ENCODE assay signal across 8 mouse cellular contexts in the genomic region with DNA sequence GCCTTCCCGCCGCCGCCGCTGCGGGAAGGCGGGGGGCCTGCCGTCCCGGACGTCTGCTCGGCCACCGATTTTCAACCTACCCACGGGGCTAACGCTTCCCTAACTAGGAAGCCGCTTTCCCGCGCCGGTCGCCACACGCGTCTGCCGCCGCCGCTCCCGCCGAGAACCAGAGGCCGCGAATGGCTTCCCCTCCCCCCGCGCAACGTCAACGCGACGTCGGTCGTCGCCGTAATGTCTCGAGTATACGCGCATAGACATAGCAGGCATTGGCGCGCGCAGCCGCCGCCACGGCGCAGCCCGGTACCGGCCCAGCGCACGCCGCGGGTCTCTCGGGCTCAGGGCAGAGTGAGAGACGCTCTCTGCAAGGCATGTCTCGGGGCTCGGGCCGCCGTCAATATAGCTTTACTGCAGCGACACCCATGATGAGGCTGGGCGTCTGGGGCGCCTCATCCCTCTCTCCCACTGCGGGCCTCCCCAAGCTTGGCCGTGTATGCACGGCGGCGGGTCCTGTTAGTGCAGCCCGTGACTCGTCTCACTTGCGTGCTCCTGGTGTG. TPM values are rescaled to one million over a fixed set of nuclear protein-coding genes. Genes with fewer than 3 reads are reported as not detected.
DNase-seq lines count a peak whose midpoint lies in the region; ATAC-seq lines count a peak whose summit lies in the region.

A gene (minus strand): TSS at position 180 of the 554 bp plus-strand sequence.

- DNase-seq in CD4-positive helper T cell, adult 2 months (ENCODE audit: low read depth, low spot score) = peak; percentile 93
- peak; percentile 63 for DNase-seq in brain, embryonic 18.5 days (ENCODE audit: low read depth, low spot score)
- peak; percentile 93 for DNase-seq in kidney, postnatal 14 days
- peak; percentile 81 for DNase-seq in liver, embryonic 13.5 days
- DNase-seq in neural tube, embryonic 10.5 days (ENCODE audit: extremely low spot score, low spot score) = peak; percentile 93

- peaks cover 13% of the 10 kb centered on the region for H3K36me3 ChIP-seq in heart, embryonic 14.5 days (ENCODE audit: control insufficient read depth, insufficient read depth, low read length)
- peaks cover 18% of the 10 kb centered on the region for H3K36me3 ChIP-seq in liver, embryonic 13.5 days
- H3K36me3 ChIP-seq in stomach, embryonic 16.5 days (ENCODE audit: control insufficient read depth, insufficient read depth, low read length) = peaks cover 15% of the 10 kb centered on the region

- no peaks in the 10 kb centered on the region for H3K27me3 ChIP-seq in heart, embryonic 14.5 days (ENCODE audit: control insufficient read depth, insufficient read depth, low read length)
- no peaks in the 10 kb centered on the region for H3K27me3 ChIP-seq in liver, embryonic 13.5 days
- no peaks in the 10 kb centered on the region for H3K27me3 ChIP-seq in stomach, embryonic 16.5 days (ENCODE audit: control insufficient read depth, insufficient read depth, low read length)

- peak within 1 kb of the TSS; percentile 98 for H3K4me2 ChIP-seq in heart, embryonic 14.5 days (ENCODE audit: low read length)
- H3K4me2 ChIP-seq in liver, embryonic 13.5 days = peak within 1 kb of the TSS; percentile 99
- peak within 1 kb of the TSS; percentile 86 for H3K4me2 ChIP-seq in stomach, embryonic 16.5 days (ENCODE audit: low read depth, low read length)

- H3K4me3 ChIP-seq in heart, embryonic 14.5 days (ENCODE audit: control insufficient read depth in 1 of 2, insufficient read depth in 1 of 2, low read depth in 1 of 2, low read length in 2 of 2) = peak within 1 kb of the TSS; percentile 93 to 96
- peak within 1 kb of the TSS; percentile 92 for H3K4me3 ChIP-seq in liver, embryonic 13.5 days (replicated peaks)
- peak within 1 kb of the TSS; percentile 88 for H3K4me3 ChIP-seq in stomach, embryonic 16.5 days (replicated peaks; ENCODE audit: low read length)

- under 1% methylated on average over 65 of the region's 70 CpGs for WGBS in heart, embryonic 14.5 days
- under 1% methylated on average over 64 of the region's 70 CpGs for WGBS in liver, embryonic 13.5 days (ENCODE audit: insufficient replicate concordance)
- under 1% methylated on average over 70 of the region's 70 CpGs for WGBS in stomach, embryonic 16.5 days

- no peaks in the 10 kb centered on the region for H3K9me3 ChIP-seq in heart, embryonic 14.5 days (ENCODE audit: control insufficient read depth, low read length)
- no peaks in the 10 kb centered on the region for H3K9me3 ChIP-seq in liver, embryonic 13.5 days (replicated peaks)
- no peaks in the 10 kb centered on the region for H3K9me3 ChIP-seq in stomach, embryonic 16.5 days (replicated peaks; ENCODE audit: control insufficient read depth, low read length)

- H3K4me1 ChIP-seq in heart, embryonic 14.5 days (ENCODE audit: control insufficient read depth in 2 of 2, insufficient read depth in 2 of 2, low read length in 2 of 2) = peaks cover 4 to 15% of the 10 kb centered on the region in 2 experiments; a peak in 3 of 4 replicates
- H3K4me1 ChIP-seq in liver, embryonic 13.5 days (replicated peaks) = peaks cover 33% of the 10 kb centered on the region
- H3K4me1 ChIP-seq in stomach, embryonic 16.5 days (ENCODE audit: control insufficient read depth, insufficient read depth, low read length) = peaks cover 8% of the 10 kb centered on the region

- H3K27ac ChIP-seq in heart, embryonic 14.5 days (replicated peaks in 1 of 2; ENCODE audit: control insufficient read depth in 1 of 2, insufficient read depth in 1 of 2, low read depth in 2 of 2, low read length in 2 of 2) = peak within 1 kb of the TSS; percentile 95 to 98
- peak within 1 kb of the TSS; percentile 92 for H3K27ac ChIP-seq in liver, embryonic 13.5 days
- H3K27ac ChIP-seq in stomach, embryonic 16.5 days (ENCODE audit: low read length) = peak within 1 kb of the TSS; percentile 97

- peak; percentile 79 for ATAC-seq in erythroid progenitor cell, adult 5-6 weeks (replicated peaks; ENCODE audit: low FRiP score, poor library complexity, severe bottlenecking)
- ATAC-seq in heart, embryonic 14.5 days (ENCODE audit: insufficient number of reproducible peaks, insufficient read depth, low FRiP score, low read depth) = peak; percentile 83
- ATAC-seq in liver, embryonic 13.5 days (ENCODE audit: low read depth) = peak; percentile 85
- peak; percentile 86 for ATAC-seq in stomach, embryonic 16.5 days (ENCODE audit: insufficient read depth, low FRiP score)

- peak within 1 kb of the TSS; percentile 99 for H3K9ac ChIP-seq in heart, embryonic 14.5 days (ENCODE audit: low read length)
- peak within 1 kb of the TSS; percentile 95 for H3K9ac ChIP-seq in liver, embryonic 13.5 days
- peak within 1 kb of the TSS; percentile 97 for H3K9ac ChIP-seq in stomach, embryonic 16.5 days (ENCODE audit: low read length)

RNA-seq across cellular contexts. Expression of the gene that starts here (rescaled TPM):
- 54.4 and 87.2 TPM in 2 replicates for total RNA-seq in erythroid progenitor cell, adult 5-6 weeks (2015; ENCODE audit: low replicate concordance)
- total RNA-seq in erythroid progenitor cell, adult 5-6 weeks (2017; ENCODE audit: low replicate concordance) = 48.0 and 50.4 TPM in 2 replicates
- polyA plus RNA-seq in heart, embryonic 14.5 days (2014; fragmentation: Nextera tagmentation; extraction: Ambion mirVana) = 124 and 131 TPM in 2 replicates
- polyA plus RNA-seq in liver, embryonic 13.5 days (2015; fragmentation: Nextera tagmentation; extraction: Ambion mirVana) = 137 and 170 TPM in 2 replicates
- 164 and 176 TPM in 2 replicates for polyA plus RNA-seq in stomach, embryonic 16.5 days (2015; fragmentation: Nextera tagmentation; extraction: Ambion mirVana)

Comparison
In these comparisons a context has a peak if more than half of its experiments do, and no peak if none do; other contexts are left out.
1. Peak in every context shown above with its lines: DNase-seq, ATAC-seq, H3K4me3 ChIP-seq and H3K27ac ChIP-seq.